Mouse (Mus musculus) stomach, embryonic 14.5 days (tissue): ENCODE results near the gene Clvs2. TPM values are rescaled to one million over a fixed set of nuclear protein-coding genes. Genes with fewer than 3 reads are reported as not detected.
A peak's percentile ranks its signal among the peaks of the same experiment; 100 is the strongest.

Source experiments
- ATAC-seq: fragments of 200-750 bp; cut with Nextera tagmentation; 2 replicates; pipeline ENCODE4 v1.8.0; 2017; ENCODE audit warnings: low read depth, moderate TSS enrichment; ENCODE audit not compliant: insufficient number of reproducible peaks, insufficient read depth, low FRiP score
- H3K27ac ChIP-seq: fragments of 300-500 bp; sonication (generic); 2 replicates; pipeline ENCODE4 v1.5.1; 2014; ENCODE audit warnings: mild to moderate bottlenecking, low read length, moderate library complexity, mixed read lengths
- H3K27me3 ChIP-seq: fragments of 300-500 bp; sonication (generic); 2 replicates; pipeline ENCODE4 v1.6.1; 2014; ENCODE audit warnings: low read length, control low read depth, mixed read lengths; ENCODE audit not compliant: control insufficient read depth, insufficient read depth
- H3K36me3 ChIP-seq: fragments of 300-500 bp; sonication (generic); 2 replicates; pipeline ENCODE4 v1.6.1; 2014; ENCODE audit warnings: mild to moderate bottlenecking, control low read depth, low read length, moderate library complexity, mixed read lengths; ENCODE audit not compliant: control insufficient read depth, insufficient read depth
- H3K4me1 ChIP-seq: fragments of 300-500 bp; sonication (generic); 2 replicates; pipeline ENCODE4 v1.6.1; 2014; ENCODE audit warnings: low read length, control low read depth, mixed read lengths; ENCODE audit not compliant: control insufficient read depth, insufficient read depth
- H3K4me2 ChIP-seq: fragments of 300-500 bp; sonication (generic); replicated peaks from 2 replicates; pipeline ENCODE4 v1.6.1; 2014; ENCODE audit warnings: low read depth, low read length, control low read depth
- H3K4me3 ChIP-seq: fragments of 300-500 bp; sonication (generic); 2 replicates; pipeline ENCODE4 v1.5.1; 2014; ENCODE audit warnings: low read depth, low read length, control low read depth
- H3K9ac ChIP-seq: fragments of 300-500 bp; sonication (generic); replicated peaks from 2 replicates; pipeline ENCODE4 v1.6.1; 2014; ENCODE audit warnings: low read depth, mild to moderate bottlenecking, control low read depth, low read length, moderate library complexity, mixed read lengths
- H3K9me3 ChIP-seq: fragments of 300-500 bp; sonication (generic); 2 replicates; pipeline ENCODE4 v1.6.1; 2016; ENCODE audit warnings: low read depth, low read length, control low read depth; ENCODE audit not compliant: control insufficient read depth
- WGBS: fragments of 180-500 bp; shearing (Covaris S2); extraction: QIAGEN DNeasy Blood & Tissue Kit; methylation state at CpG from one replicate; pipeline ENCODE4 v1.1.7; 2014; 5-methylcytosine and 5-hydroxymethylcytosine counted together
- polyA plus RNA-seq: library from polyadenylated mRNA; unstranded; fragments of >200 nt; fragmentation: Nextera tagmentation; extraction: Ambion mirVana; gene quantifications from 2 replicates; pipeline ENCODE4 v1.2.1, GENCODE M21; 2014

Gene Clvs2
- polyA plus RNA-seq: 0.75 and 1.7 TPM in 2 replicates

DNA sequence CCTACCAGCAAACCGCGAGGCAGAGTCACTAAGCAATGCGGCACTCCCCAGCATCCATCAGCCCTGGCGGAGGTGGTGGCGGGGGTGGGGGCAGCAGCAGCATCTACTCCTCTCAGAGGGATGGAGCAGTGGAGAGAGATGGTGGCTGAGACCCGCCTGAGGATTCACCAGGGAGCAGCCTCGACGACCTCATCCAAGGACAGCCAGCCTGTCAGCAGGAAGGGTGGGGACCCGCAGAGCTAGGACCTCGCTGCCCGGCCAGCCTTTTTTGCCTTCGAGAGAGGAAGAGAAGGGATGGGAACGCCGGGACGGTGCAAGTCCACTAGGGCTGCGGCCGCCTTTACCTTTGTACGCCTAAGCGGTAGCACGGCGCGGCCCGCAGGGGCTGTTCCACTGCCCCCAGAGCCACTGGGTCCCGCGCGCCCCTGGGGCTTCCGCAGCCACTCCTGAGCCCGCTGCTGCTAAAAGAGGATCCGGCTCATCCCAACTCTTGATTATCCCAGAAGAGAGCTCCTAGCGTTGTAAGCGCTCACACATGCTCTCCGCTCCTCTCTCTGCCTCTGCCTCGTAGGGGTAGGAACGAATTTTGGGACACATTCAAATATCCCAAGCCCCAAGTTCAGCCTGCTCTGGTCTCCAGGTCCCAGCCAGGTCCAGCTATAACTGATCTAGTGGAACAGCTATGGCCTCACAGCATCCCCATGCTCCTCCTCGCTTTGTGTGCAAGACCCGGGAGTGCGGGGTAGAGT is at the start of gene Clvs2:
Gene Clvs2 (minus strand): TSS at position 639 of the 749 bp plus-strand sequence.
- 3% methylated on average over 35 of the region's 37 CpGs for WGBS
- Histone ChIP-seq H3K9me3 (no peaks in the 10 kb centered on the region), H3K4me1 (no peaks in the 10 kb centered on the region), H3K36me3 (no peaks in the 10 kb centered on the region), H3K4me3 (peak within 1 kb of the TSS; percentile 35), H3K4me2 (peak within 1 kb of the TSS; percentile 70), H3K27ac (no peak within 1 kb of the TSS), H3K9ac (peak within 1 kb of the TSS; percentile 28; the same call in 1 of the 2 replicates), H3K27me3 (0 out of 2 replicates have a peak, but pooled peaks cover 2% of the 10 kb centered on the region)
- peak; percentile 49; the same call in 1 of the 2 replicates for ATAC-seq

GRCm38 (mm10) chr10:33653142-33653541 is 28.6 kb upstream of the Clvs2 start:
- Histone ChIP-seq H3K36me3 (no peaks in the 10 kb centered on the region), H3K9ac (no peak overlapping the region)
- ATAC-seq: no peak

GRCm38 (mm10) chr10:33623577-33623991 is 985 bp downstream of the Clvs2 start:
- Histone ChIP-seq H3K9ac (no peak overlapping the region), H3K4me1 (no peaks in the 10 kb centered on the region), H3K4me3 (peak overlapping the region; percentile 35), H3K36me3 (no peaks in the 10 kb centered on the region), H3K27ac (no peak overlapping the region), H3K4me2 (peak overlapping the region; percentile 70), H3K27me3 (0 out of 2 replicates have a peak, but pooled peaks cover 2% of the 10 kb centered on the region), H3K9me3 (no peaks in the 10 kb centered on the region)
- WGBS: 29% methylated on average over 6 of the region's 6 CpGs
- ATAC-seq: no peak

More at GRCm38 (mm10) chr10:33653142-33653541, 28.6 kb upstream of the Clvs2 start:
- no peak overlapping the region for H3K4me2 ChIP-seq
- H3K27ac ChIP-seq: no peak overlapping the region
- H3K4me3 ChIP-seq: no peak overlapping the region
- H3K4me1 ChIP-seq: no peaks in the 10 kb centered on the region
- no peaks in the 10 kb centered on the region for H3K27me3 ChIP-seq
- no peaks in the 10 kb centered on the region for H3K9me3 ChIP-seq

DNA sequence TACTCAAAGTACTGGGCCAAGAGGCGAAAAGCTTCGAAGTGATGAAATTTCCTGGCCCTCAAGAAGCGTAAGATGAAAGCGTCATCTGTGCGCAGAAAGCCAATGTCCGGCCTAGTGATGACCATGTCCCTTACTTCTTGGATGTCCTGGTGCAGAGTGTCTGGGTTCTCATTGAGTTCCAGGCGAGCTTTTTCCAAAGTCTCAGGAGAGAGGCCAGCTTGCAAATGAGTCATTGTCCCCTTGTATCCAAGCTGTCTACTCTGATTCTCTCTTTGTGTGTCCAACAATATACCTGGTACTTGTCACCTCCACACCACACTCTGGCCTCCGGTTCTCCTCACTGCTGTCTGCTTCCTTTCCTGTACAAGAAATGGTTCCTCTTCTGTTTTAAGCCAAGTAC is 1.9 kb downstream of the Clvs2 start:
- Histone ChIP-seq H3K27ac (no peak overlapping the region), H3K4me2 (no peak overlapping the region), H3K36me3 (no peaks in the 10 kb centered on the region), H3K4me3 (no peak overlapping the region), H3K4me1 (no peaks in the 10 kb centered on the region), H3K9me3 (no peaks in the 10 kb centered on the region), H3K27me3 (0 out of 2 replicates have a peak, but pooled peaks cover 2% of the 10 kb centered on the region), H3K9ac (no peak overlapping the region)
- ATAC-seq: no peak
- 92% methylated on average over 8 of the region's 8 CpGs for WGBS

- H3K27ac ChIP-seq: no peak overlapping the region
- no peak overlapping the region for H3K4me3 ChIP-seq
- 63% methylated on average over 2 of the region's 2 CpGs for whole genome bisulfite sequencing
- no peak overlapping the region for H3K9ac ChIP-seq
- H3K9me3 ChIP-seq: no peaks in the 10 kb centered on the region
- no peaks in the 10 kb centered on the region for H3K4me1 ChIP-seq
- H3K36me3 ChIP-seq: no peaks in the 10 kb centered on the region
- H3K4me2 ChIP-seq: no peak overlapping the region
- no peak for ATAC-seq
- no peaks in the 10 kb centered on the region for H3K27me3 ChIP-seq
These were observed 8.4 kb downstream of the Clvs2 start for GRCm38 (mm10) chr10:33616207-33616606.

DNA sequence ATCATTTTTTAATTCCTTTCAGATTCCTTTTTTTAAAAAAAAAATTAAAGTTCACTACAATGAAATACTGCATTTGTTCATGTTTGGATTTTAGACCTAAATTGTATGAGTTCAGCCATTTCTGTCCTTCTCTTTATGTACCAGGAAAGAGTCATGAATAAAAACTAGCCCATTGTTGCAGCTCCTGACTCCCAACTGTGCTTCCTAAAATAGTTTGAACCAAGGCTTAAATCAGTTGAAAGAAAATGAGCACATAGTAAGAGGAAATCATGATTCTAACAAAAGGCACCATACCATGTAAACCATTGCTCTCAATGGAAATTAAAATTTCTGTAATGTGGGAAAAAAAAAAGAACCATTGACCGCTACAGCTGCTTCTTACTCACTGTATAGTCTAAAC is 11.4 kb downstream of the Clvs2 start:
- ATAC-seq: no peak
- H3K4me2 ChIP-seq: no peak overlapping the region
- H3K4me1 ChIP-seq: no peaks in the 10 kb centered on the region
- no peaks in the 10 kb centered on the region for H3K9me3 ChIP-seq
- no peak overlapping the region for H3K4me3 ChIP-seq
- H3K27me3 ChIP-seq: no peaks in the 10 kb centered on the region
- no peak overlapping the region for H3K9ac ChIP-seq
- H3K27ac ChIP-seq: no peak overlapping the region
- no peaks in the 10 kb centered on the region for H3K36me3 ChIP-seq
- 100% methylated on average over 1 of the region's 1 CpGs for WGBS

GRCm38 (mm10) chr10:33592732-33593131 is 31.8 kb downstream of the Clvs2 start:
- Histone ChIP-seq H3K27me3 (no peaks in the 10 kb centered on the region), H3K9ac (no peak overlapping the region), H3K4me1 (no peaks in the 10 kb centered on the region), H3K4me3 (no peak overlapping the region), H3K27ac (no peak overlapping the region), H3K36me3 (no peaks in the 10 kb centered on the region), H3K9me3 (no peaks in the 10 kb centered on the region; the same call in 1 of the 2 replicates), H3K4me2 (no peak overlapping the region)
- 92% methylated on average over 16 of the region's 16 CpGs for WGBS
- no peak for ATAC-seq

DNA sequence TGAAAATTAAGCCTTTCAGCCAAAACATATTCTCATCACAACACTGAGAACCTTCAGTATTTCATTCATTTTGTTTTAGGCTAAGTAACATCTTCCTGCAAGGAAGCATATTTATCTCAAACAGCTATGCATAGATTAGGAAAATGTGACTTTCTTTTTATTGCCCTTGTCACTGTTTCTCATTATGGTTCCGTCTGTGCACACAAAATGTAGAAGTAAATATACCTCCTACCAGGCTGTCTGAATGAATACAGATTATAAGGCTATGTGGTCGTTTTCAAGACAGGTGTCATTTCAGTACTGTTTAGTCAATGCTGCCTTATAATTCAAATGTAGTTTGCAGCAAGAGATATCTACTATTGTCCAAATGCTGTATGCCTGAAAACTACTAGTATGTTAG is 35.8 kb downstream of the Clvs2 start:
- ATAC-seq: no peak
- H3K27ac ChIP-seq: no peak overlapping the region
- 86% methylated on average over 2 of the region's 2 CpGs for WGBS
- no peak overlapping the region for H3K9ac ChIP-seq
- no peaks in the 10 kb centered on the region for H3K36me3 ChIP-seq
- H3K9me3 ChIP-seq: no peaks in the 10 kb centered on the region
- no peaks in the 10 kb centered on the region for H3K27me3 ChIP-seq
- H3K4me2 ChIP-seq: no peak overlapping the region
- no peaks in the 10 kb centered on the region for H3K4me1 ChIP-seq
- H3K4me3 ChIP-seq: no peak overlapping the region
